Mouse (Mus musculus) limb, embryonic 11.5 days (tissue): ENCODE data around the gene 2200002D01Rik. TPM values are rescaled to one million over a fixed set of nuclear protein-coding genes. Genes with fewer than 3 reads are reported as not detected.

ENCODE experiments used
- ATAC-seq: fragments of 200-750 bp; cut with Nextera tagmentation; 2 replicates; pipeline ENCODE4 v1.8.0; 2017; ENCODE audit warnings: low read depth; ENCODE audit not compliant: insufficient number of reproducible peaks, low FRiP score, low TSS enrichment
- DNase-seq: peaks from one replicate; pipeline ENCODE4 v3.0.0-alpha.2; 2015; ENCODE audit warnings: low spot score
- H3K27ac ChIP-seq: fragments of 300-500 bp; sonication (generic); replicated peaks from 2 replicates; pipeline ENCODE4 v1.5.1; 2014; ENCODE audit warnings: low read depth, mild to moderate bottlenecking, low read length
- H3K27me3 ChIP-seq: fragments of 300-500 bp; sonication (generic); 2 replicates; pipeline ENCODE4 v1.6.1; 2014; ENCODE audit warnings: mild to moderate bottlenecking, low read length, mixed read lengths; ENCODE audit not compliant: control insufficient read depth, insufficient read depth
- H3K36me3 ChIP-seq: fragments of 300-500 bp; sonication (generic); 2 replicates; pipeline ENCODE4 v1.6.1; 2014; ENCODE audit warnings: mild to moderate bottlenecking, low read length, moderate library complexity, mixed read lengths; ENCODE audit not compliant: control insufficient read depth, insufficient read depth
- H3K4me1 ChIP-seq: fragments of 300-500 bp; sonication (generic); 2 replicates; pipeline ENCODE4 v1.6.1; 2014; ENCODE audit warnings: low read length, mixed read lengths; ENCODE audit not compliant: control insufficient read depth, insufficient read depth
- H3K4me2 ChIP-seq: fragments of 300-500 bp; sonication (generic); 2 replicates; pipeline ENCODE4 v1.6.1; 2014; ENCODE audit warnings: low read depth, mild to moderate bottlenecking, moderate library complexity; ENCODE audit not compliant: severe bottlenecking
- H3K4me3 ChIP-seq: fragments of 300-500 bp; sonication (generic); 2 replicates; pipeline ENCODE4 v1.5.1; 2014; ENCODE audit warnings: low read depth, low read length
- H3K9ac ChIP-seq: fragments of 300-500 bp; sonication (generic); 2 replicates; pipeline ENCODE4 v1.6.1; 2014; ENCODE audit warnings: mild to moderate bottlenecking, low read length
- H3K9me3 ChIP-seq: fragments of 300-500 bp; sonication (generic); 2 replicates; pipeline ENCODE4 v1.6.1; 2016; ENCODE audit warnings: low read length; ENCODE audit not compliant: control insufficient read depth
- WGBS: fragments of 180-500 bp; shearing (Covaris S2); extraction: QIAGEN DNeasy Blood & Tissue Kit; methylation state at CpG from one replicate; pipeline ENCODE4 v1.1.7; 2014; 5-methylcytosine and 5-hydroxymethylcytosine counted together
- polyA plus RNA-seq: library from polyadenylated mRNA; unstranded; fragments of >200 nt; fragmentation: Nextera tagmentation; extraction: Ambion mirVana; gene quantifications from 2 replicates; pipeline ENCODE4 v1.2.1, GENCODE M21; 2014

2200002D01Rik gene
- polyA plus RNA-seq, 1 experiment from 2014 or later: 2.3 TPM

- H3K4me3 ChIP-seq: no peak overlapping the region
- no peaks in the 10 kb centered on the region for H3K9me3 ChIP-seq
- DNase-seq: no peak
- H3K36me3 ChIP-seq: no peaks in the 10 kb centered on the region
- H3K27ac ChIP-seq: no peak overlapping the region
- no peak for ATAC-seq
- no peak overlapping the region for H3K4me2 ChIP-seq
- WGBS: 55% methylated on average over 4 of the region's 4 CpGs
- no peaks in the 10 kb centered on the region for H3K27me3 ChIP-seq
- 0 out of 2 replicates have a peak, but pooled peaks cover 1% of the 10 kb centered on the region for H3K4me1 ChIP-seq
- no peak overlapping the region for H3K9ac ChIP-seq
These were observed 18.7 kb upstream of the 2200002D01Rik start for GRCm38 (mm10) chr7:29266931-29267330.

- WGBS: 90% methylated on average over 7 of the region's 7 CpGs
- Histone ChIP-seq H3K4me2 (no peak overlapping the region), H3K9me3 (no peaks in the 10 kb centered on the region), H3K27ac (no peak overlapping the region), H3K4me3 (no peak overlapping the region), H3K27me3 (no peaks in the 10 kb centered on the region), H3K9ac (no peak overlapping the region), H3K36me3 (no peaks in the 10 kb centered on the region), H3K4me1 (0 out of 2 replicates have a peak, but pooled peaks cover 2% of the 10 kb centered on the region)
- ATAC-seq: no peak
- no peak for DNase-seq
These were observed 17.4 kb upstream of the 2200002D01Rik start for GRCm38 (mm10) chr7:29265636-29266035.

DNA sequence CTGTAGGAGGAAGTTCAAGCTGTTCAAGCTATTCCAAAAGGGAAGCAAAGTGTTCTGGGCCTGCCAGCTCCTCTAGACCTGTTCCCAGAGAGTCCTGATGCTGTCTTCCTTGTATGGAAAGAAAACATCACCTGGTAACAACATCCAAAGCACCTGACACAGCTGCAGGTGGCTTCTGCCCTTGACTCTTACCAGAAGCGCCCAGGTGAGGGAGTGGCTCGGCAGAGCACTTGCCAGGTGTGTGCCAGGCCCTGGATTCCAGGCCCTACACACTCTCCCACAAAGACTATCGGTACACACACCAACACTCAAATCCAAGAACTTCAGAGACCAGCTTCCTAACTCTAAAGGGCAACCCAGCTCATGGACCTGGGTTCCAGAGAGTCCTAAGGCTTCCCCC, 15.6 kb upstream of the 2200002D01Rik start:
- no peak overlapping the region for H3K4me3 ChIP-seq
- H3K36me3 ChIP-seq: no peaks in the 10 kb centered on the region
- peaks cover 13% of the 10 kb centered on the region for H3K4me1 ChIP-seq
- no peaks in the 10 kb centered on the region for H3K27me3 ChIP-seq
- DNase-seq (no peak), ATAC-seq (no peak)
- WGBS: 90% methylated on average over 3 of the region's 3 CpGs
- no peaks in the 10 kb centered on the region for H3K9me3 ChIP-seq
- no peak overlapping the region for H3K27ac ChIP-seq
- no peak overlapping the region for H3K9ac ChIP-seq
- H3K4me2 ChIP-seq: no peak overlapping the region; the same call in 1 of the 2 replicates

DNA sequence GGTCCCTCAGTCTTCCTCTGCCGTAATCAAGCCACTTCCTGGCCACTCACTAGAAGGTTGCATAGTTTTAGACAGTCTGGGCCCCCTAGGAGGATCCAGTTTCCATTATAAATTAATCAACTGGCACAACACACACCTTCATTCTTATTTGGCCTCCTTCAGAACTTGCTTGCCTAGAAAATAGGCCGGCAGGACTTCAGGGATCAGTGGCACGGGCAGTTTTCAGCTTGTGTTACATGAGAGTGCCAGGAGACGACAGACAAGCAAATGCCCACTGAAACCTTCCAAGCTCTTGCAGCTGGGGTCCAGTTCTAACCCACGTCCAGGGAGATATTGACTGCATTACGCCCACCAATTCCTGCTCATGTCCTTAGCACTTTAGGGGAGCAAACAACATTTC, 13.9 kb upstream of the 2200002D01Rik start:
- no peaks in the 10 kb centered on the region for H3K9me3 ChIP-seq
- peaks cover 16% of the 10 kb centered on the region for H3K4me1 ChIP-seq
- H3K4me2 ChIP-seq: no peak overlapping the region
- DNase-seq: no peak
- no peak for ATAC-seq
- 67% methylated on average over 6 of the region's 6 CpGs for WGBS
- no peak overlapping the region for H3K4me3 ChIP-seq
- no peaks in the 10 kb centered on the region for H3K27me3 ChIP-seq
- H3K9ac ChIP-seq: no peak overlapping the region
- H3K27ac ChIP-seq: no peak overlapping the region
- H3K36me3 ChIP-seq: no peaks in the 10 kb centered on the region

DNA sequence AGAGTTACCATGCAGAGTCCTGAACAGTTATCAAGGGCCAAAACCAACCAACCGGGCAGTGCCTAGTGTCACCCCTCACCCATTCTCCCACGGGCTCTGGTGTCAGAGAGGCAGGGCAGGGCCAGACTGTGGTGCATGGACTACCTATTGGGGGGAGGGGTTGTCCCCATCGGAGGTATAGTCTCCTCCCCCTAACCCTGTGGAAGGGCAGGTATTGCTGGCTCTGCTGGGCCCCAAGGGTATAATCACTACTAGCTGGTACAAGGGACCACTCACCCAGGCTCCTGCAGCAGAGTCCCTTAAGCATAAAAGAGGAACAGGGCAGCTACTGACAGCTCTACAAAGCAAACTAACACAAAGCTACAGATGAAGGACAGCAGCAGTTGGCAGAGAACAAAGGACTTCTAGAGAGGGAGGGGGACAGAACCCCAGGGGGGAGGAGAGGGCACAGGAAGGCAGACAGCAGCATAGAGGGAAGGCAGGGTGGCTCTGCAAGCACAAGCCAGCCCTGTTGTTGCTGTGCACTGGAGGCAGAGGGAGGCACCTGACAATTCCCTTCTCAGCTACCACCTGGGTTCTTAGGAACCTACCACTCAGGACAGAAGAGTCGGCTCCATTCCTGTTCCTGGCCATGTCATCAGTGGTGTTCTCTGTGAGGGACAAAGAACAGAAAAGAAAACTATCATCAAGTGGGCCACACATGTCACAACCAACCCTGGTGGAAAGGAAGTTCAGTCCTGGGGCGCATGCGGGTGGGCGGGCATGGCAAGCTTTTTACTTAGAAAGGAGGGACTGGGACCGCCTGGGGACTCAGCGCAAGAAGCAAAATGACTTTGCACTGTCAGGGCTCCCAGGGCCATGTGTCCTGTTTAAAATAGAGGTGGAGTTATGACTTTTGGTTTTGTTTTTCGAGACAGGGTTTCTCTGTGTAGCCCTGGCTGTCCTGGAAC, 11.8 kb upstream of the 2200002D01Rik start:
- Histone ChIP-seq H3K9me3 (no peaks in the 10 kb centered on the region), H3K4me1 (peaks cover 16% of the 10 kb centered on the region), H3K27me3 (no peaks in the 10 kb centered on the region), H3K4me3 (no peak overlapping the region), H3K36me3 (no peaks in the 10 kb centered on the region), H3K27ac (peak overlapping the region; percentile 68), H3K4me2 (no peak overlapping the region), H3K9ac (no peak overlapping the region)
- DNase-seq: peak; percentile 36
- ATAC-seq: peak; percentile 75
- 71% methylated on average over 10 of the region's 10 CpGs for WGBS

- Histone ChIP-seq H3K4me2 (no peak overlapping the region), H3K4me3 (no peak overlapping the region), H3K27ac (no peak overlapping the region), H3K4me1 (peaks cover 19% of the 10 kb centered on the region), H3K36me3 (no peaks in the 10 kb centered on the region), H3K9me3 (no peaks in the 10 kb centered on the region), H3K9ac (no peak overlapping the region), H3K27me3 (no peaks in the 10 kb centered on the region)
- DNase-seq: no peak
- no peak for ATAC-seq
- WGBS: 64% methylated on average over 1 of the region's 1 CpGs
These were observed 9.1 kb upstream of the 2200002D01Rik start for GRCm38 (mm10) chr7:29257368-29257767.

GRCm38 (mm10) chr7:29255875-29256274, 7.6 kb upstream of the 2200002D01Rik start:
- H3K4me1 ChIP-seq: peaks cover 17% of the 10 kb centered on the region
- ATAC-seq: no peak

DNA sequence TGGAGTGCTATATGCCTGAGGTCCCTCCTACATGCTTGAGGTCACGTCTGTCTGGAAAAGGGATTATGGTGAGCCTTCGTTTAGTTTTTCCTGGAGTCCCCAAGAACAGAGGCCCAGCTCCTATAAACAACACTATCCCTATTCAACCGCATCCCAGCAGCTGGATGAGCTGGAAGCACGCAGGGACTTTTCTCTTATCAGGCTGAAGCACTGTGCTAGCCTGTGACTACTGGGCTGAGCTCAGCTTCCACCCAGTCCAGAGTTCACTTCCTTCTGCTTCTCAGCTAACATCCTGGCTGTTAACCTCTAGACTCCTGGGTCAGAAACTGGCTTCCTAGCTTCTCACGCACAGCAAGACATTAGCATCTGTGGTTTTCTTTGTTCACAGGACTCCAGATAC, 5.6 kb upstream of the 2200002D01Rik start:
- Histone ChIP-seq H3K27ac (no peak overlapping the region; the same call in 1 of the 2 replicates), H3K27me3 (no peaks in the 10 kb centered on the region), H3K9ac (0 out of 2 replicates have a peak overlapping the region, but pooled peaks have one; percentile 4), H3K4me1 (peaks cover 6% of the 10 kb centered on the region; the same call in 1 of the 2 replicates), H3K4me3 (no peak overlapping the region), H3K36me3 (no peaks in the 10 kb centered on the region), H3K9me3 (no peaks in the 10 kb centered on the region), H3K4me2 (no peak overlapping the region)
- ATAC-seq (no peak), DNase-seq (no peak)
- 56% methylated on average over 5 of the region's 5 CpGs for WGBS

More at GRCm38 (mm10) chr7:29255875-29256274, 7.6 kb upstream of the 2200002D01Rik start:
- Histone ChIP-seq H3K9ac (no peak overlapping the region), H3K27me3 (no peaks in the 10 kb centered on the region), H3K4me3 (no peak overlapping the region), H3K36me3 (no peaks in the 10 kb centered on the region), H3K9me3 (no peaks in the 10 kb centered on the region), H3K4me2 (no peak overlapping the region), H3K27ac (no peak overlapping the region)
- DNase-seq: no peak
- WGBS: 90% methylated on average over 4 of the region's 4 CpGs
